Mouse (Mus musculus) heart, embryonic 11.5 days (tissue): ENCODE data around the gene Il21r. TPM values are rescaled to one million over a fixed set of nuclear protein-coding genes. Genes with fewer than 3 reads are reported as not detected.

Experiments used
- ATAC-seq: fragments of 200-750 bp; cut with Nextera tagmentation; replicated peaks from 2 replicates; pipeline ENCODE4 v1.8.0; 2017; ENCODE audit warnings: moderate library complexity; ENCODE audit not compliant: insufficient number of reproducible peaks, low FRiP score, low TSS enrichment
- H3K27ac ChIP-seq: fragments of 300-500 bp; sonication (generic); 2 replicates; pipeline ENCODE4 v1.5.1; 2014; ENCODE audit warnings: mild to moderate bottlenecking, low read depth, low read length
- H3K27me3 ChIP-seq: fragments of 300-500 bp; sonication (generic); 2 replicates; pipeline ENCODE4 v1.6.1; 2014; ENCODE audit warnings: mild to moderate bottlenecking, low read length, mixed read lengths; ENCODE audit not compliant: control insufficient read depth, insufficient read depth
- H3K36me3 ChIP-seq: fragments of 300-500 bp; sonication (generic); 2 replicates; pipeline ENCODE4 v1.6.1; 2014; ENCODE audit warnings: mild to moderate bottlenecking, low read length, moderate library complexity, mixed read lengths; ENCODE audit not compliant: control insufficient read depth, insufficient read depth
- H3K4me1 ChIP-seq: fragments of 300-500 bp; sonication (generic); 2 replicates; pipeline ENCODE4 v1.6.1; 2014; ENCODE audit warnings: low read length; ENCODE audit not compliant: control insufficient read depth, insufficient read depth
- H3K4me2 ChIP-seq: fragments of 300-500 bp; sonication (generic); 2 replicates; pipeline ENCODE4 v1.6.1; 2014; ENCODE audit warnings: mild to moderate bottlenecking, moderate library complexity
- H3K4me3 ChIP-seq: fragments of 300-500 bp; sonication (generic); 2 replicates; pipeline ENCODE4 v1.5.1; 2014; ENCODE audit warnings: low read depth, low read length
- H3K9ac ChIP-seq: fragments of 300-500 bp; sonication (generic); 2 replicates; pipeline ENCODE4 v1.6.1; 2014; ENCODE audit warnings: mild to moderate bottlenecking, low read depth, low read length, moderate library complexity
- H3K9me3 ChIP-seq: fragments of 300-500 bp; sonication (generic); replicated peaks from 2 replicates; pipeline ENCODE4 v1.6.1; 2016; ENCODE audit warnings: low read length; ENCODE audit not compliant: control insufficient read depth
- WGBS: fragments of 180-500 bp; shearing (Covaris S2); extraction: QIAGEN DNeasy Blood & Tissue Kit; methylation state at CpG from one replicate; pipeline ENCODE4 v1.1.7; 2014; ENCODE audit not compliant: insufficient replicate concordance; 5-methylcytosine and 5-hydroxymethylcytosine counted together
- polyA plus RNA-seq: library from polyadenylated mRNA; unstranded; fragments of >200 nt; fragmentation: Nextera tagmentation; extraction: Ambion mirVana; gene quantifications from 2 replicates; pipeline ENCODE4 v1.2.1, GENCODE M21; 2014

The Il21r gene
- polyA plus RNA-seq, 1 experiment from 2014 or later, result 0.10 TPM

DNA sequence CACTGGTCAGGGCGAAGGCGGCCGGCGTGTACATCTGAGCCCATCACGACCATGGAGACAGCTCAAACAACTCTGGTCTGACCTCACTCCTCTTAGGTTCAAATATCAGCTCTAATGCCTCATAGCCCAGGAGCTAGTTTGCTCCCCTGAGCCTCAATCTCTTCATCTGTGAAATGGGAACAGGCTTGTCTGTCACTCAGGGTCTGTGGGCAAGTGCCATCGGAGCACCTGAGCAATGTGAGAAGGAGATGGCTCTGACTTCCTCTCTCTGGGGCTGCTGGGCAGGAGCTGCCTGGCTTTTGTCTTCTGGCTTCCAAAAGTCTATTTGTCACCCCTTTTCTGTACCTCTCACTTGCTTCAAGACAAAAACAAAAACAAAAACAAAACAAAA, 2.0 kb upstream of the Il21r start:
- WGBS, result 84% methylated on average over 6 of the region's 6 CpGs
- no peak for ATAC-seq
- Histone ChIP-seq H3K27ac (no peak overlapping the region), H3K4me3 (no peak overlapping the region), H3K9me3 (no peaks in the 10 kb centered on the region), H3K36me3 (no peaks in the 10 kb centered on the region), H3K4me1 (peaks cover 8% of the 10 kb centered on the region; the same call in 1 of the 2 replicates), H3K27me3 (no peaks in the 10 kb centered on the region), H3K9ac (no peak overlapping the region), H3K4me2 (no peak overlapping the region)

- no peak for ATAC-seq
- no peaks in the 10 kb centered on the region for H3K36me3 ChIP-seq
- no peak overlapping the region for H3K4me3 ChIP-seq
- no peak overlapping the region for H3K4me2 ChIP-seq
- no peak overlapping the region for H3K27ac ChIP-seq
- WGBS, result 75% methylated on average over 11 of the region's 11 CpGs
- H3K9ac ChIP-seq, result no peak overlapping the region
- H3K4me1 ChIP-seq, result peaks cover 10% of the 10 kb centered on the region; the same call in 1 of the 2 replicates
- H3K27me3 ChIP-seq, result no peaks in the 10 kb centered on the region
- H3K9me3 ChIP-seq, result no peaks in the 10 kb centered on the region
Observed at GRCm38 (mm10) chr7:125601821-125602448, 1.3 kb upstream of the Il21r start.

- WGBS, result 73% methylated on average over 12 of the region's 12 CpGs
- H3K9me3 ChIP-seq, result no peaks in the 10 kb centered on the region
- H3K4me3 ChIP-seq, result no peak overlapping the region
- H3K36me3 ChIP-seq, result no peaks in the 10 kb centered on the region
- no peak overlapping the region for H3K9ac ChIP-seq
- ATAC-seq, result no peak
- 0 out of 2 replicates have a peak, but pooled peaks cover 2% of the 10 kb centered on the region for H3K27me3 ChIP-seq
- H3K27ac ChIP-seq, result no peak overlapping the region
- no peak overlapping the region for H3K4me2 ChIP-seq
- peaks cover 10% of the 10 kb centered on the region; the same call in 1 of the 2 replicates for H3K4me1 ChIP-seq
Observed at GRCm38 (mm10) chr7:125604362-125605319, 1.4 kb downstream of the Il21r start.

- WGBS, result 62% methylated on average over 4 of the region's 4 CpGs
- no peak for ATAC-seq
- Histone ChIP-seq H3K4me1 (0 out of 2 replicates have a peak, but pooled peaks cover 6% of the 10 kb centered on the region), H3K4me3 (no peak overlapping the region), H3K4me2 (no peak overlapping the region), H3K27ac (no peak overlapping the region), H3K9ac (no peak overlapping the region), H3K36me3 (no peaks in the 10 kb centered on the region), H3K9me3 (no peaks in the 10 kb centered on the region), H3K27me3 (0 out of 2 replicates have a peak, but pooled peaks cover 2% of the 10 kb centered on the region)
Observed at GRCm38 (mm10) chr7:125605725-125606139, 2.5 kb downstream of the Il21r start.

GRCm38 (mm10) chr7:125606265-125607164, 3.3 kb downstream of the Il21r start:
- no peak overlapping the region for H3K4me3 ChIP-seq
- no peak overlapping the region for H3K9ac ChIP-seq
- 0 out of 2 replicates have a peak, but pooled peaks cover 2% of the 10 kb centered on the region for H3K27me3 ChIP-seq
- H3K4me1 ChIP-seq, result 0 out of 2 replicates have a peak, but pooled peaks cover 6% of the 10 kb centered on the region
- H3K9me3 ChIP-seq, result no peaks in the 10 kb centered on the region
- H3K36me3 ChIP-seq, result no peaks in the 10 kb centered on the region
- 74% methylated on average over 2 of the region's 2 CpGs for WGBS
- H3K27ac ChIP-seq, result no peak overlapping the region
- H3K4me2 ChIP-seq, result no peak overlapping the region
- no peak for ATAC-seq

- Histone ChIP-seq H3K4me1 (0 out of 2 replicates have a peak, but pooled peaks cover 6% of the 10 kb centered on the region), H3K4me2 (no peak overlapping the region), H3K36me3 (no peaks in the 10 kb centered on the region), H3K9me3 (no peaks in the 10 kb centered on the region), H3K4me3 (no peak overlapping the region), H3K27ac (no peak overlapping the region), H3K27me3 (0 out of 2 replicates have a peak, but pooled peaks cover 2% of the 10 kb centered on the region), H3K9ac (no peak overlapping the region)
- no peak for ATAC-seq
- WGBS, result 47% methylated on average over 6 of the region's 6 CpGs
Observed at GRCm38 (mm10) chr7:125607384-125608182, 4.4 kb downstream of the Il21r start.

DNA sequence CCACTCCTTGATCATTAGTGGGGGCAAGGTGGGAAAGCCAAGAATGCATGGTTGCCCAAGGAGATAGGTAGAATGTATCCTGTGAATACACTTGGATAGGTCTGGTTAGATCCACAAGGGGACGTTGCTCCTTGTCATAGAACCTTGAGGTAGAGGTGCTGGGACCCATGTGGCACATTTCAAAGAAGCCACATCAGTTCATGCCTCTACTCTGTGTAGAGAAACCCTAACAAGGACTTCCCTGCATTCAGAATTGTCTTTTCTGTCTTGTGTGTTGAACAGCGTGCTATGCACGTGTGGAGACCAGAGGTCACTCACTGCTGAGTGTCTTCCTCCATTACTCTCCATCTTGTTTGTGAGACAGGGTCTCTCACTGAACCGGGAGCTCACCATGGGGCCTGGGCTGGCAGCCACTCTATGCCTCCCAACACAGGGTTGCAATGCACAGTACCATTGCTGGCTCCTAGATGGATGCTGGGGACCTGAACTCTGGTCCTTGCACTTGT, 5.0 kb downstream of the Il21r start:
- Histone ChIP-seq H3K4me2 (no peak overlapping the region), H3K27me3 (0 out of 2 replicates have a peak, but pooled peaks cover 2% of the 10 kb centered on the region), H3K9me3 (no peaks in the 10 kb centered on the region), H3K27ac (no peak overlapping the region), H3K9ac (no peak overlapping the region), H3K4me1 (0 out of 2 replicates have a peak, but pooled peaks cover 6% of the 10 kb centered on the region), H3K36me3 (no peaks in the 10 kb centered on the region), H3K4me3 (no peak overlapping the region)
- WGBS, result 82% methylated on average over 4 of the region's 4 CpGs
- no peak for ATAC-seq
